Mouse (Mus musculus) heart, postnatal 14 days (tissue): ENCODE measurements around the gene Sirt3. TPM values are rescaled to one million over a fixed set of nuclear protein-coding genes. Genes with fewer than 3 reads are reported as not detected.

Source experiments
- DNase-seq, 2 experiments: peaks; one replicate each; pipeline ENCODE4 v3.0.0; 2021 to 2022
- intact Hi-C: fragments of 180-260 bp; cut with DNase I; formaldehyde crosslinking; loops from one replicate; pipeline ENCODE4 v1.15.1; 2025
- total RNA-seq, 2 experiments: library from RNA; stranded (reverse); gene quantifications; 2 replicates each; pipeline ENCODE4 v1.2.3; 2021

Sirt3 gene
- total RNA-seq, 2 experiments from 2014 or later = 54.6 to 56.2 TPM

DNA sequence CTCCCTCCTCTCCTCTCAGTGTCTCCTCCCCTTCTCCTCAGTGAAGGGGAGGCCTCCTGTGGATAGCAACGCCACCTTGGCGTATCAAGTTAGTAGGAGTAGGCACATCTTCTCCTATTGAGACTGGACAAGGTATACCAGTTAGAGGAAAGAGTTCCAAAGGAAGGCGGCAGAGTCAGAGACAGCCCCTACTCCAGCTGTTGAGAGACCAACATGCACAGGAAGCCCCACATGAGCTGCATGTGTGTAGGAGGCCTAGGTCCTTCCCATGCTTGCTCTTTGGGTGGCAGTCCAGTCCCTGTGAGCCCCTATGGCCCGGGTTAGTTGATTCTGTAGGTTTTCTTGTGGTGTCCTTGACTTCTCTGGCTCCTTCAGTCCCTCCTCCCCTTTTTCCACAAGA is 48.8 kb downstream of the Sirt3 start:
- no peak for DNase-seq
- intact Hi-C loops = no loop called here

DNA sequence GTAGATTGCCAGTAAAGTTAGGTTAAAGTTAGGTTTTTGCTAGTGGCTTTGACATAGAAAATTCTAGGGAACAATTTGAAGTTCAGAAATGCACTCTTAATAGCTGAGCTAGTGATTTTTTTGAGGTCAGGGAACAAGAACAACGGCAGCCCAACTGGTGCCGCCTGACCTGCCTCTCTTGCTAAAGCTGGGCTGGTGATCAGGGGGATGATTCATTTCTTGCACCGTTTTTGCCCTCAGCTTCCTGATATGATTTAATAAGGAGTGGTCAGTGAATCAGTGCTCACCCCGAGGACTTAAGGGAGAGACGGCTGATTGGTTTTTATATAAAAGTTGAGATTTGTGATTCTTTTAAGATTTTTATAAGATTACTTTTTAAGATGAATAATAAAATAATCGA is 50.7 kb downstream of the Sirt3 start:
- DNase-seq = no peak
- intact Hi-C loops = no loop called here

DNA sequence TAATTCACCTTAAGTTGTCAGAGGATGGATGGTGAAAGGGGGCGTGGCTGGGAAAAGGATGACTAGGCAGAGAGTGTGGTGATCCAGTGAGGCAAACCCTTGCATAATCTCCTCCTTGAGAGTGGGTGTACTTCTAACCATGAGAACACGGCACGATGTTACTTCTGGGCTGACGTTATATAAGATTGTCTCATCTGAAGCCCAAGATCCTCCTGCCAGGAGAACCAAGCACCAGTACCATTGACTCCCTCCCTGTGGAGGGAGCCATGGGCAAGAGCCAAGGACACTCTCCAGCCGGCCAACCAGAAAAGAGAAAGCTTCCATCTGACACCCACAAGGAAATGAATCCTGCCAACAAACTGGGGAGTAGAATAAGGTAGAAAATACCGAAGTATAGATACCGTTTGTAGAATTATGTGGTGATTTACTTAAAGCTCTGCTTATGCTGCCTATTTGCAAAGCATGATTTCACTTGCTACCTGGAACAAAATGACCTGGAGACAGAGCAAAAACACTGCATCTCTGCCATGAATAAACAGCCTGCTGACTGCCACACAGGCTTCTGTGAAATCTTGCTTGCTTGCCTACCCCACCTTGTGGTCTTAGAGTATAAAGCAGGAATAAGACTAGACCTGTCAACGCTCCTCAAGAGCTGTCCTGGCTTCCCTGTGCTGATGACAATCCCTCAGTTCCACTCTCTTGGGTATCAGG is 53.8 kb downstream of the Sirt3 start:
- peak in 1 of 2 experiments; percentile 28 for DNase-seq
- intact Hi-C loops = loop anchor here (5.0 kb wide), 1 partner anchor 746 kb away; the partner anchor contains the start of gene Caly

DNA sequence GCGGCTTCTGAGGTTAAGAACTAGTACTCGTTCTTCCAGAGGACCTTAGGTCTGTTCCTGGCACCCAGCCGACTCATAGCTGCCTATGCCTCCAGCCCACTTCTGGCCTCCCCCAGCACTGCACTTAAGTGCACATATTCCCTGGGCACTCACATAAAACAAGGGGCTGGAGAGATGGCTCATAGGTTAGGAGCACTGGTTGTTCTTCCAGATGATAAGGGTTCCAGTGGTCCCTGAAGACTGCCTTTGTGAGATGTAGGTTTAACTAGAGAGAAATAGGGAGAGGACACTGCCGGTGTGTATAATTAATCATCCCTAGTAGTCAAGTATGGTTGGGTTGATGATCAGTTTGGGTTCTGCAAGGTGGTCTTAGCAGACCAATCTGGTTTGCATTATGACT is 59.4 kb downstream of the Sirt3 start:
- intact Hi-C loops = no loop called here
- no peak for DNase-seq

DNA sequence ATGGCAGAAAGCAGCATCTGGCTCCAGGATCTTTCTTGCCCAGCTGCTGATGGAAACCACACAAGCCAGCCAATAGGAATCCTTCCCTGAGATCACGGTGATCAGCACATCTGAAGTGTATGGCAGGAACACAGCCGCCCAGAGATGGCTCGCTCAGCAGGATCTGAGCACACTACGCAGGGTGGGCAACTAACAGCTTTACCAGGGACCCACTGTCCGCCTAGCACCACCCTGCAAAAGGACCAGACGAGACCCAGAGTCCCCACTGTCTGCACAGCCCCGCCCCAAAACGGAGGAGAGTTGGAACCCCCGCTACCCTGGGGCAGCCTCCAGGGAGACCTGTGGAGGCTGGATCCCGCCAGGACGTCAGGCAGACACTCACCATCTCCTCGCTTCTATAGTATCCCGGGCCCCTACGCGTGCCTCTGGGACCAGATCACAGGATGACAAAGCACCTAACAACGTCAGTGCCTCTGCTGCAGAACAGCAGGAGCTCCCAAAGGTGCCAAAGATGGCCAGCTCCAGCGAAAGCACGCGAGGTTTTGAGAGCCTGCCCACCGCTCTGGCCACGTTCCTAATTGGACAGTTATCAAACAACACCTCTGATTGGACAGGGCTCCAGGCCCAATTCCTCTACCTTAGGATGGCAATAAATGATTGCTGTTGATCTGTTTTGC is 60.3 kb downstream of the Sirt3 start, which contains the start of gene Zfp941:
Gene Zfp941 (minus strand): TSS at position 526 of the 677 bp plus-strand sequence.
- intact Hi-C loops = no loop called here
- DNase-seq = peak in 1 of 2 experiments; percentile 29

DNA sequence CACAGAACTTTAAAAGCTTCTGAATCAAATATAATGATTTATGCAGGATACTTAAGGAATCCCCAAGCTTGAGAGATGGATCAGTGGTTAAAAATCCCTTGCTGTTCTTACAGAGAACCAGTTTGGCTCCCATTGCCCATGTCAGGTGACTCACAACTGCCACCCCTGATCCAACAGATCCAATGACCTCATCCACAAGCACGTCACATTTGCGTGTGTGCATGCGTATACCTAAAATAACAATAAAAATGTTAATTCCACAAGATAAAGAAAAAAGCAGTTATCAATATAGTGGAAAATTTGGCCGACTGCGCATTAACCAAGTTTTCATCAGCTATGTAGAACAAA is 60.8 kb downstream of the Sirt3 start:
- intact Hi-C loops = no loop called here

DNA sequence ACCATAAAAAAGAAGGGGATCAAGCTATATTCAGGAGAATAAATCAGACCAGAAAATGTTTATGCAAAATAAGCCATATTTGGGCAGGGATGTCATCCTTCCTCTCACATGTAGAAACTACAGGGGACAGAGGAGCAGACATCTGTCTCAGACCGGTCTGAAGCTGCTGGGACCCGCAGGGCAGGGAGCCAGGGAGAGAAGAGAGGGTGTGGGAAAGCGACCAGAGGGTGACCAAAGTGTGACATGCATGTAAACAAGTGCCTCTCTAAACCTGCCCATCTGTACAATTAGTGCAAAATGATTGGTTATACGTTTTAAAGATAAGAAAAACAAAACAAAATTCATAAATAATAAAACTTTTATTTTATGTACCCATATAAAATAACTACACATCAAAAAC is 61.9 kb downstream of the Sirt3 start:
- DNase-seq = no peak
- intact Hi-C loops = no loop called here

More for the DNA sequence above, 60.8 kb downstream of the Sirt3 start:
- no peak for DNase-seq

Other genes with a start within 250 kb of the Sirt3 start
- not detected for gene Olfr53, start 235.9 kb downstream of the Sirt3 start, total RNA-seq
- not detected for gene Olfr539, start 222.4 kb downstream of the Sirt3 start, total RNA-seq
- not detected for gene Olfr45, start 200.4 kb downstream of the Sirt3 start, total RNA-seq
- not detected for gene Olfr541, start 185.0 kb downstream of the Sirt3 start, total RNA-seq
- gene Cyp2e1, start 118.6 kb downstream of the Sirt3 start, total RNA-seq = 1 to 10 TPM in 1 of 2 experiments, under 1 TPM in 1; 0.93 to 5.7 TPM
- gene Syce1, start 94.5 kb downstream of the Sirt3 start, total RNA-seq = not detected
- under 1 TPM; 0.22 to 0.36 TPM for gene Zfp941, start 60.1 kb downstream of the Sirt3 start, total RNA-seq
- not detected for gene Urah, start 47.3 kb downstream of the Sirt3 start, total RNA-seq
- gene Scgb1c1, start 36.8 kb downstream of the Sirt3 start, total RNA-seq = 1 to 10 TPM; 6.2 to 8.4 TPM
- not detected for gene Odf3, start 34.5 kb downstream of the Sirt3 start, total RNA-seq
- not detected for gene Gm45785, start 26.0 kb downstream of the Sirt3 start, total RNA-seq
- 10 to 100 TPM; 23.7 to 24.5 TPM for gene Ric8a, start 25.4 kb downstream of the Sirt3 start, total RNA-seq
- 10 to 100 TPM; 11.3 to 12.5 TPM for gene Bet1l, start 24.7 kb downstream of the Sirt3 start, total RNA-seq
- 10 to 100 TPM; 92.6 to 92.8 TPM for gene Psmd13, start 341 bp downstream of the Sirt3 start, total RNA-seq
- 1,000 to 10,000 TPM; 2,004 to 2,091 TPM for gene Cox8b, start 18.1 kb upstream of the Sirt3 start, total RNA-seq
- not detected for gene Nlrp6, start 38.6 kb upstream of the Sirt3 start, total RNA-seq
- 1 to 10 TPM; 7.4 to 7.7 TPM for gene Pgghg, start 59.1 kb upstream of the Sirt3 start, total RNA-seq
- gene Ifitm5, start 68.0 kb upstream of the Sirt3 start, total RNA-seq = under 1 TPM; 0.38 to 0.80 TPM
- gene Gm45717, start 73.6 kb upstream of the Sirt3 start, total RNA-seq = not detected
- 100 to 1,000 TPM; 130 TPM for gene Ifitm2, start 73.7 kb upstream of the Sirt3 start, total RNA-seq
- gene Ifitm1, start 84.9 kb upstream of the Sirt3 start, total RNA-seq = 1 to 10 TPM; 3.1 to 4.2 TPM
- 10 to 100 TPM; 95.6 to 96.3 TPM for gene Ifitm3, start 128.5 kb upstream of the Sirt3 start, total RNA-seq
- gene Ifitm6, start 135.6 kb upstream of the Sirt3 start, total RNA-seq = 1 to 10 TPM in 1 of 2 experiments, under 1 TPM in 1; 0.34 to 1.1 TPM
- not detected for gene Gm17387, start 146.8 kb upstream of the Sirt3 start, total RNA-seq
- under 1 TPM; 0.07 to 0.14 TPM for gene B4galnt4, start 178.8 kb upstream of the Sirt3 start, total RNA-seq
- gene Pkp3, start 195.9 kb upstream of the Sirt3 start, total RNA-seq = under 1 TPM; 0.43 to 0.95 TPM
- gene Sigirr, start 218.3 kb upstream of the Sirt3 start, total RNA-seq = 1 to 10 TPM; 8.0 to 8.1 TPM
- under 1 TPM; 0.10 to 0.29 TPM for gene Ano9, start 235.5 kb upstream of the Sirt3 start, total RNA-seq
- gene Ptdss2, start 240.1 kb upstream of the Sirt3 start, total RNA-seq = 10 to 100 TPM; 35.9 to 38.7 TPM